Comparison of ENCODE assay signal across 13 mouse cellular contexts in genomic region chr3:135718323-135719178, GRCm38 (mm10). TPM values are rescaled to one million over a fixed set of nuclear protein-coding genes. Genes with fewer than 3 reads are reported as not detected.
A peak's percentile ranks its signal among the peaks of the same experiment; 100 is the strongest.
DNase-seq lines count a peak whose midpoint lies in the region; ATAC-seq and TF ChIP-seq lines count a peak whose summit lies in the region.
"Had no signal": no experiment of that assay in that cellular context is flagged by ENCODE, and none has a peak within 500 bp of the region (broad histone marks: within the 10 kb centered on the region; RNA-seq: fewer than 3 reads in every experiment).

No protein-coding gene starts in this region.

- H3K4me3 ChIP-seq in heart, embryonic 16.5 days (ENCODE audit: low read length) = no peak overlapping the region
- no peak overlapping the region for H3K4me3 ChIP-seq in heart, embryonic 10.5 days
- H3K4me3 ChIP-seq in G1E (ENCODE audit: low read depth, low read length) = peak overlapping the region; percentile 62
- H3K4me3 ChIP-seq in forebrain, embryonic 16.5 days (replicated peaks; ENCODE audit: low read length) = no peak overlapping the region
- no peak overlapping the region for H3K4me3 ChIP-seq in midbrain, embryonic 15.5 days
- H3K4me3 ChIP-seq: embryonic facial prominence, embryonic 12.5 days; forebrain, embryonic 15.5 days had no signal

- no peaks in the 10 kb centered on the region for H3K36me3 ChIP-seq in heart, embryonic 16.5 days (ENCODE audit: control insufficient read depth, insufficient read depth)
- H3K36me3 ChIP-seq in heart, embryonic 10.5 days = no peaks in the 10 kb centered on the region
- no peaks in the 10 kb centered on the region for H3K36me3 ChIP-seq in G1E (replicated peaks)
- H3K36me3 ChIP-seq in forebrain, embryonic 16.5 days (ENCODE audit: control insufficient read depth, insufficient read depth) = no peaks in the 10 kb centered on the region
- no peaks in the 10 kb centered on the region for H3K36me3 ChIP-seq in midbrain, embryonic 15.5 days (replicated peaks)
- H3K36me3 ChIP-seq: embryonic facial prominence, embryonic 12.5 days; forebrain, embryonic 15.5 days had no signal

- H3K9me3 ChIP-seq in heart, embryonic 16.5 days (replicated peaks; ENCODE audit: control insufficient read depth, low read length) = no peaks in the 10 kb centered on the region
- H3K9me3 ChIP-seq in heart, embryonic 10.5 days = no peaks in the 10 kb centered on the region
- H3K9me3 ChIP-seq in G1E (replicated peaks) = no peaks in the 10 kb centered on the region
- no peaks in the 10 kb centered on the region for H3K9me3 ChIP-seq in forebrain, embryonic 16.5 days (ENCODE audit: control insufficient read depth, low read length)
- H3K9me3 ChIP-seq in midbrain, embryonic 15.5 days = no peaks in the 10 kb centered on the region
- H3K9me3 ChIP-seq: embryonic facial prominence, embryonic 12.5 days; forebrain, embryonic 15.5 days had no signal

- H3K9ac ChIP-seq in heart, embryonic 16.5 days (ENCODE audit: low read length) = no peak overlapping the region
- no peak overlapping the region for H3K9ac ChIP-seq in forebrain, embryonic 16.5 days (replicated peaks; ENCODE audit: low read depth, low read length)
- no peak overlapping the region for H3K9ac ChIP-seq in midbrain, embryonic 15.5 days
- H3K9ac ChIP-seq: embryonic facial prominence, embryonic 12.5 days; forebrain, embryonic 15.5 days had no signal

- no peak for TF ChIP-seq CTCF in G1E (IDR thresholded peaks at IDR 0.05; ENCODE audit: low read depth, low read length)

- H3K27ac ChIP-seq in heart, embryonic 16.5 days (ENCODE audit: low read length) = no peak overlapping the region
- no peak overlapping the region for H3K27ac ChIP-seq in heart, embryonic 10.5 days
- no peak overlapping the region for H3K27ac ChIP-seq in forebrain, embryonic 16.5 days (ENCODE audit: low read length)
- no peak overlapping the region for H3K27ac ChIP-seq in midbrain, embryonic 15.5 days
- H3K27ac ChIP-seq: embryonic facial prominence, embryonic 12.5 days; forebrain, embryonic 15.5 days had no signal

- 0 out of 2 replicates have a peak, but pooled peaks have one; percentile 41 for ATAC-seq in heart, embryonic 16.5 days (replicated peaks; ENCODE audit: extremely low read depth, insufficient read depth, low FRiP score)
- ATAC-seq in G1E (ENCODE audit: extremely low read depth, insufficient number of reproducible peaks, low FRiP score, poor library complexity, severe bottlenecking) = no peak; the same call in 1 of the 2 replicates
- ATAC-seq in megakaryocyte progenitor cell, adult 5-6 weeks (replicated peaks; ENCODE audit: poor library complexity) = peak; percentile 43
- no peak for ATAC-seq in forebrain, embryonic 16.5 days
- no peak for ATAC-seq in midbrain, embryonic 15.5 days (replicated peaks)
- ATAC-seq: forebrain, embryonic 15.5 days had no signal

- 51% methylated on average over 6 of the region's 6 CpGs for WGBS in heart, embryonic 16.5 days
- 63% methylated on average over 6 of the region's 6 CpGs for WGBS in heart, embryonic 10.5 days
- 77% methylated on average over 6 of the region's 6 CpGs for WGBS in forebrain, embryonic 16.5 days
- WGBS in midbrain, embryonic 15.5 days = 78% methylated on average over 6 of the region's 6 CpGs

- H3K4me2 ChIP-seq in heart, embryonic 16.5 days (ENCODE audit: low read depth, low read length) = peak overlapping the region; percentile 14; the same call in 1 of the 2 replicates
- H3K4me2 ChIP-seq in forebrain, embryonic 16.5 days (ENCODE audit: low read length) = no peak overlapping the region
- H3K4me2 ChIP-seq in midbrain, embryonic 15.5 days = no peak overlapping the region
- H3K4me2 ChIP-seq: embryonic facial prominence, embryonic 12.5 days; forebrain, embryonic 15.5 days had no signal

- H3K4me1 ChIP-seq in heart, embryonic 16.5 days (ENCODE audit: control insufficient read depth, insufficient read depth, low read length) = peaks cover 2% of the 10 kb centered on the region; the same call in 1 of the 2 replicates
- peaks cover 10% of the 10 kb centered on the region for H3K4me1 ChIP-seq in heart, embryonic 10.5 days
- peaks cover 54% of the 10 kb centered on the region for H3K4me1 ChIP-seq in G1E (ENCODE audit: insufficient read depth, low read depth, low read length)
- H3K4me1 ChIP-seq in forebrain, embryonic 16.5 days (replicated peaks; ENCODE audit: control insufficient read depth, insufficient read depth, low read length) = no peaks in the 10 kb centered on the region
- H3K4me1 ChIP-seq in midbrain, embryonic 15.5 days = no peaks in the 10 kb centered on the region
- H3K4me1 ChIP-seq: embryonic facial prominence, embryonic 12.5 days; forebrain, embryonic 15.5 days had no signal

- no peak for DNase-seq in heart, embryonic 10.5 days (ENCODE audit: low spot score)
- no peak for DNase-seq in G1E (ENCODE audit: low spot score)
- peak; percentile 83 for DNase-seq in induced T-regulatory cell, adult 2 months (ENCODE audit: low read depth)
- no peak for DNase-seq in layer of hippocampus, adult 9-10 months (ENCODE audit: low spot score)
- DNase-seq: cerebellum, adult 8-10 months; gastrocnemius, postnatal 36 days; heart, postnatal 4 days had no signal

- H3K27me3 ChIP-seq in heart, embryonic 16.5 days (ENCODE audit: control insufficient read depth, insufficient read depth, low read length) = no peaks in the 10 kb centered on the region
- H3K27me3 ChIP-seq in heart, embryonic 10.5 days (ENCODE audit: insufficient read depth, poor library complexity, severe bottlenecking) = no peaks in the 10 kb centered on the region
- H3K27me3 ChIP-seq in G1E (ENCODE audit: insufficient read depth, low read length) = no peaks in the 10 kb centered on the region
- H3K27me3 ChIP-seq in forebrain, embryonic 16.5 days (replicated peaks; ENCODE audit: control insufficient read depth, insufficient read depth, low read length) = no peaks in the 10 kb centered on the region
- no peaks in the 10 kb centered on the region for H3K27me3 ChIP-seq in midbrain, embryonic 15.5 days (replicated peaks)
- H3K27me3 ChIP-seq: embryonic facial prominence, embryonic 12.5 days; forebrain, embryonic 15.5 days had no signal

RNA-seq across cellular contexts. Expression of gene Nfkb1, which starts 27.2 kb away (rescaled TPM):
- polyA plus RNA-seq in heart, embryonic 16.5 days (2015; fragmentation: Nextera tagmentation; extraction: Ambion mirVana) = 21.7 and 24.0 TPM in 2 replicates
- polyA plus RNA-seq in heart, embryonic 10.5 days (2016; fragmentation: Nextera tagmentation; extraction: Ambion mirVana) = 13.2 and 16.0 TPM in 2 replicates
- total RNA-seq in G1E (2014; fragmentation: Nextera tagmentation) = 11.0 and 14.5 TPM in 2 replicates
- total RNA-seq in G1E (2017) = 3.8 TPM in 2 replicates
- polyA plus RNA-seq in G1E (2012) = 2.7 and 3.5 TPM in 2 replicates
- 58.7 and 65.3 TPM in 2 replicates for total RNA-seq in megakaryocyte progenitor cell, adult 5-6 weeks (2015)
- total RNA-seq in megakaryocyte progenitor cell, adult 5-6 weeks (2017) = 109 and 110 TPM in 2 replicates
- 6.6 and 7.1 TPM in 2 replicates for polyA plus RNA-seq in forebrain, embryonic 16.5 days (2015; fragmentation: Nextera tagmentation; extraction: Ambion mirVana)
- polyA plus RNA-seq in midbrain, embryonic 15.5 days (2015; fragmentation: Nextera tagmentation; extraction: Ambion mirVana) = 7.9 and 8.3 TPM in 2 replicates

Comparison
In these comparisons a context has a peak if more than half of its experiments do, and no peak if none do; other contexts are left out.
1. ATAC-seq: peak in heart, embryonic 16.5 days (single experiment) and megakaryocyte progenitor cell, adult 5-6 weeks (single experiment); none in G1E (single experiment), forebrain, embryonic 16.5 days (single experiment) and midbrain, embryonic 15.5 days (single experiment).